Mouse (Mus musculus): Measurements from ENCODE around the gene Cyp2c69.
"Not testable (repeated sequence)": the region's sequence is repeated elsewhere in the genome, so short reads cannot be mapped to it uniquely, and the experiment has no call there.

Gene Cyp2c69

DNA sequence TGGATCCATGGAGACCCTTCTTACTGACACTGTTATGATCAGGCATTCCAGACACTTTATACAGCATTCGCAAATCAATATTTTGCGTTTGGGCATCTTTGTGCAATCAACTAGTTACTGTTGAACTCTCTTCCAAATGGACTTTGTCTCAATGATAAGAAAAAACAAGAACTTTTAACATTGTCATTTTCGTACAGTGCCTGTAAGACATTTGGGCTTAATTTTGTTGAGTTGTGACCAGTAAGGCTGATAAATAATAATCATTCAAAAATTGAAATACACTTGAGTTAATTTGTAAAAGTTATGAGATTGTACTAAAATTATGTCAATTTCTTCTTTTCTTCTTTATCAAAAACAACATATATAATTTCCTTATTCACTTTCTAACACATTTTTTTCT lies at the start of gene Cyp2c69:
Gene Cyp2c69, minus strand, starts transcription at position 101 of the 400 bp plus-strand sequence.
- not testable (repeated sequence) for DNase-seq (ENCODE audit: low spot score)

DNA sequence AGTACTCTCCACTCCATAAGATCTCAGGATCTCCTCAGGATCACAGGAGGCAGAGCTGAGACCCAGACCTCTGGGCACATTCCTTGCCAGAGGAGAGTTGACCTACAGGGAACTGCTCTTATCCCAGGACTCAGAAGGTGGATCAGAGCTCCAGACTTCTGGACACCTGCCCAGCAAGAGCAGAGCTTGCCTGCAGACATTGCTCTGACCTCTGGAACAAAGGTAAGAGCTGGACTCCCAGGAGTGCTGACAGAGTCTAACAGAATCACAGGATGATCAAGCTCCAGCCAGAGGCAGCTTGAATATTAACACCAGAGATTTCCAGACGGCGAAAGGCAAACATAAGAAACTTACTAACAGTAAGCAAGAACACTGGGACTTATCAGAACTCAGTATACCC lies 48.8 kb upstream of the Cyp2c69 start:
- no peak for DNase-seq (ENCODE audit: low spot score)

DNA sequence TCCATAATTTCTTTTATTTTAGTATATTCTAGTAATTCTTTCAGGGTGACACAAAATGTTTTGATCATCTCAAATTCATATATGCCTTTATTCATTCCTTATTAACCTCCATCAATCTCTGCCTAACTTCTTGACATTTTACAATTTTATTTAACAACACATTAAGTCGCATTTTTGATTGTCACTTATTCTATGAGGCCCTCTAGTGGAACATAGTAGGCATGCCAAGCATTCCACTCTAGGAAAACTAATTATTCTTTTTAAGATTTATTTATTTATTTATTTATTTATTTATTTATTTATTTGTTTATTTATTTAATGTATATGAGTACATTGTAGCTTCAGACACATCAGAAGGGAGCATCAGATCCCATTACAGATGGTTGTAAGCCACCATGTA lies 43.4 kb upstream of the Cyp2c69 start:
- DNase-seq (ENCODE audit: low spot score), result no peak

DNA sequence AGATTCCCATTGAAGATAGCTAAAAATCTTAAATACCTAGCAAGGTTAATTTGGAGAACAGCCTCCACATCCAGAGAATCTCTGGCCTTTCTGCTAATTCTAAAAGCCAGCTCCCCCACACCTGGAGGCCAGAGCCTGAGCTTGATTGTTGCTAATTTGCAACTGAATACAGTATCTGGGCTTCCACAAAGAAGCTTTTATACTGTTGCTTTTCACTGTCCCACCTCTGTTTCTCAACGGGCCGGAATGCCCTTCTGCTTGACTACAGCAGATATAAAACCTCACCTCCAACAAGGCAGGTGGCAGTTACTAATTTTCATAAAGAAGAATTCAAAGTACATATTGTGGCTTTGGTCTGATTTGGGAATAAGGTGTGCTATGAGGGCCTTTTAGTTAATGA lies 15.1 kb upstream of the Cyp2c69 start:
- no peak for DNase-seq (ENCODE audit: low spot score)

DNA sequence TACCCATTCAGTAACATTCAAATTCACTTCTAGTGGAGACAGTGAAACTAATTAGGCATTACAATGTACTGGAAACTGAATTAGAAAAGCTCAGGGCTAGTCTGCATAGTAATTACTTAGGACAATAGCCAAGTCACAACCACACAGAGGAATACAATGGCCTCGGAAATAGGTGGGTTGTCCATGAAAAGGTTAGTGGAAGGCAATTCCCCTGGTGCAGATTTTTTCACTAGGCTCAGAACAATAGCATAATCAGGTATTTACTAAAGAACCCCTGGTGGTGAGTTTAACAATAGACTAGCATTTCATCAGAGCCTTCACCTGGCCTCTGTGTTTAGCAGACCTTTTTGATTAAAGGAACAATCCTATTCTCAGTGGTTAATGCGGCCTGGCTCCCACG lies 3.5 kb upstream of the Cyp2c69 start:
- DNase-seq (ENCODE audit: low spot score), result not testable (repeated sequence)

DNA sequence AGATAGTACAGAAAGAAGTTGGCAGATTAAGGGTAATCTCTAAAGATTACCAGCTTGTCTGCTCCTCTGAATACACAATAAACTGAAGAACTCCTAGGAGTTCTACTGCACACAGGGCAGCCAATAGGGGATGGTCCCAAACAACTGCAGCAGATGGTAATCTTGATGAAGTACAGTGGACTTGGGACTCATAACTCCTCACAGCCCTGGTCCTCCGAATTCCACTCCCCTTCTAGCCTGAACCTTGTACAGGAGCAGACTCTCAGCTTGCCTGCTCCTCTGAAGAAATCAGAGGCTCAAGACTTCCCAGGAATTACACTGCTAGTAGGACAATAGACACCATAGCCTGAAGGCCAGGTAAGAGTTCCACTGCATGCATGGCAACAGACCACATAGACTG lies 20.5 kb downstream of the Cyp2c69 start:
- no peak for DNase-seq (ENCODE audit: low spot score)

DNA sequence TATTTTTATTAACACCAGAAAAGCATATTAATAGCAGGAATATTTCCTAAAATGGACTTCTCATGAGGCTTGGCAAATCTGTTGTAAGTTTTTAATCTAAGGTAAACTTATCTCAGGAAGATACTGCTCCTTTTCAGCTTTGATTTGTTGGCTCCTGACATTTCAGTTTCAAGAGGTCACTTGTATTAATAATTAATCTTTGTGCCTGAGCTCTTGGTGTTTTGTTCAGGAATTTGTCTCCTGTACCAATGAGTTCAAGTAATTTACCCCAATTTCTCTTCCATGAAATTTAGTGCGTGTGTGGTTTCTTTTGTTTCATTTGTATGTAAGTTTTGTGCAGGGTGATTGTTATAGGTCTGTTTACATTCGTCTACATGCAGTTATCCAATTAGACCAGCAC lies 65.7 kb downstream of the Cyp2c69 start:
- not testable (repeated sequence) for DNase-seq (ENCODE audit: low spot score)

DNA sequence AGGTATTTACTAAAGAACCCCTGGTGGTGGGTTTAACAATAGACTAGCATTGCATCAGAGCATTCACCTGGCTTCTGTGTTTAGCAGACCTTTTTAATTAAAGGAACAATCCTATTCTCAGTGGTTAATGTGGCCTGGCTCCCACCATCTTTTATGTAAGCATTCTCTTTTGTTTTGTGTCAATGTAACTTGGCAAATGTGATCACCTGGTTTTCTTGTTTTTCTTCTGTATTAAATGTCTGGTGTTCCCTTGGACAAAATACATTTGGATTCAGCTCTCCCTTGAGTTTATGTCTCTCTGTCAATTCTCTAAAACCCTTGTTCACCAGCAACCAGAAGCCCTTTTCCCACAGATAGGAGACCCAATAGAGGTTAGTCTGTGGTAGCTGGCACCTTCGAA lies 70.2 kb downstream of the Cyp2c69 start:
- not testable (repeated sequence) for DNase-seq (ENCODE audit: low spot score)

DNA sequence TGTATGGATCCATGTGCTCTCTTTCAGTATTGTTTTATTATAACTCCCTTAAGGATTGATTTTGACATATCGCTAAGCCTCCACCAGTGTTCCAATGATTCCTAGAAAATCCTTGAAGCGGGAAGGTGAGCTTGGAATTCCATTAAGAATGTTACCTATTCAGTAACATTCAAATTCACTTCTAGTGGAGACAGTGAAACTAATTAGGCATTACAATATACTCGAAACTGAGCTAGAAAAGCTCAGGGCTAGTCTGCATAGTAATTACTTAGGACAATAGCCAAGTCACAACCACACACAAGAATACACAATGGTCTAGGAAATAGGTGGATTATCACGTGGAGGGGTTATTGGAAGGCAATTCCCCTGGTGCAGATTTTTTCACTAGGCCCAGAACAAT lies 70.6 kb downstream of the Cyp2c69 start:
- DNase-seq (ENCODE audit: low spot score), result not testable (repeated sequence)

DNA sequence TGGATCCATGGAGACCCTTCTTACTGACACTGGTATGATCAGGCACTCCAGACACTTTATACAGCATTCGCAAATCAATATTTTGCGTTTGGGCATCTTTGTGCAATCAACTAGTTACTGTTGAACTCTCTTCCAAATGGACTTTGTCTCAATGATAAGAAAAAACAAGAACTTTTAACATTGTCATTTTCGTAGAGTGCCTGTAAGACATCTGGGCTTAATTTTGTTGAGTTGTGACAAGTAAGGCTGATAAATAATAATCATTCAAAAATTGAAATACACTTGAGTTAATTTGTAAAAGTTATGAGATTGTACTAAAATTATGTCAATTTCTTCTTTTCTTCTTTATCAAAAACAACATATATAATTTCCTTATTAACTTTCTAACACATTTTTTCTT lies 73.9 kb downstream of the Cyp2c69 start, which contains the start of gene Cyp2c40:
Gene Cyp2c40, minus strand, starts transcription at position 101 of the 400 bp plus-strand sequence.
- DNase-seq (ENCODE audit: low spot score), result not testable (repeated sequence)
